Mouse (Mus musculus): Measurements from ENCODE around the gene Apmap. TPM values are rescaled to one million over a fixed set of nuclear protein-coding genes. Genes with fewer than 3 reads are reported as not detected.
"Not testable (repeated sequence)": the region's sequence is repeated elsewhere in the genome, so short reads cannot be mapped to it uniquely, and the experiment has no call there.

The Apmap gene
- polyA plus RNA-seq, 1 experiment from 2014 or later, result 33.1 TPM

DNA sequence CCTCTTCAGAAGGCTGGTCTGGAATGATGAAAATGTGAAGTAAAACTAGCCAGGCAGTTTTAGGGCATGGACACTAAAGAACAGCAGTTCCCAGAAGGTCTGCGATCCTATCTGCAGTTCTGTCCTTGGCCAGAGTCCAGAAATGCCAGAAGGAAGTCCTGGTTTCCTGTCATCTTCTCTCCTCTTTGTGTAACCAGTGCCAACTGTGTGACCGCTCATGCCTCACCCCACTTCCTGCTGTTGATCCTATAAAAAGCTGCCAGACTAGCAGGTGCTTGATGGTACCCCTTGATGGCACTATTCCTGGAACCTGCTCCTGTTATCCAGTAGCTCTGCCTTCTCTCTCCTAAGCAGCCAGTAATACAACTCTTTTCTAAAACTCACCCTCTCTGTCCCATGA lies 41.3 kb downstream of the Apmap start:
- 68% methylated on average over 2 of the region's 2 CpGs for WGBS
- H3K4me1 ChIP-seq, result no peaks in the 10 kb centered on the region
- no peak overlapping the region for H3K9ac ChIP-seq
- no peaks in the 10 kb centered on the region for H3K36me3 ChIP-seq
- H3K9me3 ChIP-seq, result no peaks in the 10 kb centered on the region
- H3K4me2 ChIP-seq, result no peak overlapping the region
- no peaks in the 10 kb centered on the region for H3K27me3 ChIP-seq
- H3K4me3 ChIP-seq, result no peak overlapping the region
- ATAC-seq (ENCODE audit: insufficient number of reproducible peaks, low FRiP score, low TSS enrichment, low read depth), result no peak
- no peak overlapping the region for H3K27ac ChIP-seq

DNA sequence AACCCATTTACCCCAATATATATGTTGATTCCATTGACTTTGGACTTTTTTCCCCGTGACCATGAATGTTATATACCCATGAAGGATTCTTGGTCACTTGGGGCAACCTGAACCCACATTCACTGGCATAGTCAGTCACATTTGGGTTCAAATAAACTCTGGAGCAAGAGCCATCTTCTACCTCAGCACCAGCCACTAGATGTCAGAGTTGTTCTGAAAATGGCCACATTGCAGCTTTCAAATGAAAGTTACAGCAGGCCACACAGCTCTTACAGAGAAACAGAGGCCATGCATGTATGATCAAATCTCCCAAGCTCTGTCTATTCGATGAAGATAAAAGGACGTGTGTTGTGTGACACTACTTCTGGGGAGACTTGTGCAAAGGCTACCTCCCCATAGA lies 49.8 kb downstream of the Apmap start:
- H3K9me3 ChIP-seq, result no peaks in the 10 kb centered on the region
- H3K4me2 ChIP-seq, result no peak overlapping the region
- no peak overlapping the region for H3K9ac ChIP-seq
- H3K27ac ChIP-seq, result no peak overlapping the region
- no peaks in the 10 kb centered on the region for H3K27me3 ChIP-seq
- H3K4me3 ChIP-seq, result no peak overlapping the region
- H3K4me1 ChIP-seq, result no peaks in the 10 kb centered on the region
- ATAC-seq (ENCODE audit: insufficient number of reproducible peaks, low FRiP score, low TSS enrichment, low read depth), result no peak
- WGBS, result 50% methylated on average over 3 of the region's 3 CpGs
- no peaks in the 10 kb centered on the region for H3K36me3 ChIP-seq

GRCm38 (mm10) chr2:150549576-150549975 lies 58.8 kb downstream of the Apmap start:
- not testable (repeated sequence) for H3K27ac ChIP-seq; ATAC-seq (ENCODE audit: insufficient number of reproducible peaks, low FRiP score, low TSS enrichment, low read depth); H3K4me3 ChIP-seq; H3K9ac ChIP-seq; H3K4me1 ChIP-seq; H3K4me2 ChIP-seq; H3K27me3 ChIP-seq; H3K36me3 ChIP-seq; H3K9me3 ChIP-seq
- 77% methylated on average over 10 of the region's 10 CpGs for WGBS

Other genes with a start within 250 kb of the Apmap start
- gene 3300002I08Rik, start 245.8 kb downstream of the Apmap start, polyA plus RNA-seq (2015; fragmentation: Nextera tagmentation; extraction: Ambion mirVana), result 7.1 and 8.2 TPM in 2 replicates
- 7.0 and 7.8 TPM in 2 replicates for gene Zfp442, start 157.1 kb downstream of the Apmap start, polyA plus RNA-seq (2015; fragmentation: Nextera tagmentation; extraction: Ambion mirVana)
- 0.09 TPM in 1 of 2 replicates, not detected in the other for gene Zfp345, start 123.5 kb downstream of the Apmap start, polyA plus RNA-seq (2015; fragmentation: Nextera tagmentation; extraction: Ambion mirVana)
- gene Cst7, start 38.2 kb downstream of the Apmap start, polyA plus RNA-seq (2015; fragmentation: Nextera tagmentation; extraction: Ambion mirVana), result 3.6 and 4.3 TPM in 2 replicates
- 6.1 and 7.3 TPM in 2 replicates for gene Acss1, start 59.9 kb upstream of the Apmap start, polyA plus RNA-seq (2015; fragmentation: Nextera tagmentation; extraction: Ambion mirVana)
- gene Vsx1, start 80.8 kb upstream of the Apmap start, polyA plus RNA-seq (2015; fragmentation: Nextera tagmentation; extraction: Ambion mirVana), result not detected in 2 replicates
- 26.2 and 26.6 TPM in 2 replicates for gene Entpd6, start 140.5 kb upstream of the Apmap start, polyA plus RNA-seq (2015; fragmentation: Nextera tagmentation; extraction: Ambion mirVana)
- 92.8 and 102 TPM in 2 replicates for gene Pygb, start 178.2 kb upstream of the Apmap start, polyA plus RNA-seq (2015; fragmentation: Nextera tagmentation; extraction: Ambion mirVana)

Data from limb, embryonic 15.5 days (tissue).